Mouse (Mus musculus) cerebellum, adult (tissue): ENCODE measurements around the gene Spata16.
A peak's percentile ranks its signal among the peaks of the same experiment; 100 is the strongest.

Experiments used
- ATAC-seq: cut with Nextera tagmentation; 2 replicates; pipeline ENCODE4 v1.9.2; 2017; ENCODE audit warnings: mild to moderate bottlenecking, moderate library complexity, mixed read lengths; ENCODE audit not compliant: insufficient number of reproducible peaks, low FRiP score, low TSS enrichment

The Spata16 gene

GRCm38 (mm10) chr3:26826958-26827839, 189.8 kb downstream of the Spata16 start:
- no peak for ATAC-seq

DNA sequence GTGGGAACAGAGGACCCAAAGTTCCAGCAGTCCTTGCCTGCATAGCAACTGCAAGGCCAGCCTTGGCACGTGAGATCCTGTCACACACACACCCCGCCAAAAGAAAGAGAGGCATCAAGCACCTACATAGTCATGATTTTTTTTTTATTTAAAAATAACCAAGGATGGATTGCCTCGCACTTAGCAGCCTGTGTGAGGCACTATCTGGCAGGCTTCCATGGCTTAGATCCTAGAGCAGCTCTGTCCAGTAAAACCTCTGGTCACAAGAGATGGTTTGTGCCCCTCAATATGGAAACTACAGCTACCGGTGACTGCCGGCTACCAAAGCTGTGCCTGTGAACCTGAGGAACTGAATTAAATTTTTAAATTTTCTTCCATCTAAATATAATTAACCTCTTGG, 195.5 kb downstream of the Spata16 start:
- no peak for ATAC-seq

DNA sequence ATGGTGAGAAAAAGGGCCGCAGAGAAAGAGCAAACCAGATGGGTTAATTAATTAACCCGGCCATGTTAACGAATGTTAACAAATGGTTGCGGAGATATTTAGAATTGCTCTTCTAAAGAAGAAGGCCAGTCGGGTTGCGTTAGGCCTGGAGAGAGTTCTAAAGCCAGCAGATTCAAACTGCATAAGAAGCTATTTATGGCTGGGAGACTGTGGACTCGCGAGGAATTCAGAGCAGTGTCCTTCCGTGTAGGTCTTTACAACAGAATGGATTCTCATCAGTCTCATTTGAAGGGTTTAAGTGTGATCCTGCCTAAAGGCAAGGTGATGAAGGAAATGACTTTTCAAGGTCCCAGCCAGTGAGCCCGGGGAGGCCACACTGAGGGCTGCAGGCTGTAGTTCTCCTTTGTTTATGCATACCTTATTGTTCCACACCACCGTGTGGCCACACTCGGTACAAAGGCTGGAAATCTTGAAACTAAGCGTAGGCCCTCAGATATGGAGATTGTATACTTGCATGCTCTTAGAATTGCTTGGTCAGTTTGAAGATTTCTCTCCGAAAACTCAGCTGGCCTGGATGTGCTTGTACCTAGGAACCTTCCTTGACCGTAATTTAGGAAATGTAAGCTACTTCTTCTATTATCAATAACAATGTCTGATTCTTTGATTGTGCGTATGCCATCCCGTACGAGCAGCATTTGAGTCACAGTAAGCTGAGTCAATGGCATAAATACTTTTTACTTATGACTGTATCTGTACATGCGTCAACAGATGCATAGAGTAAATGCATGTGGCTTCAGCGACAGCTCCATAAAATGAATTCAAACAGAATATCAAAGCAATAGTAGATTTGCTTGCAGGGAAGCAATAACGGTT, 197.0 kb downstream of the Spata16 start:
- peak; percentile 43; the same call in 1 of the 2 replicates for ATAC-seq

- ATAC-seq, result no peak
These were observed 197.8 kb downstream of the Spata16 start for GRCm38 (mm10) chr3:26835051-26835755.

DNA sequence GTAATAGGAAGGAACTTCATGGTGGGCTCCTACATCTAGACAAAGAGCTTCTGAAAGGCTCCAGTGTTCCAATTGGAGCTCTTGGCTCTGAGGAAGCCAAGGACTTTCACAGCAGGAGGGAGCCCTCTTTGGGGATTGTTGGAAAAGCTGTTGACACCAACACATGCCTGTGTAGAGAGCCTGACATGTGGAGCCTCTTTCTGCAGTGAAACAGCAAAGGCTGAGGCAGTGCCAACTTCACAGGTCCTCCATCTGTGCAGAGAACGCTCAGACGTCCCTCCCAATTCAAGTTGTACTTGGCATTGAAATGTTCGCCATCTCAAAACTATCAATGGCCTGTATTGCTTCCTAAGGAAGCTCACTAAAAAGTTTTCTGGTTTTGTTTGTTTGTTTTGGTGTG, 207.6 kb downstream of the Spata16 start:
- ATAC-seq, result no peak

GRCm38 (mm10) chr3:26847935-26848334, 210.5 kb downstream of the Spata16 start:
- ATAC-seq, result no peak

DNA sequence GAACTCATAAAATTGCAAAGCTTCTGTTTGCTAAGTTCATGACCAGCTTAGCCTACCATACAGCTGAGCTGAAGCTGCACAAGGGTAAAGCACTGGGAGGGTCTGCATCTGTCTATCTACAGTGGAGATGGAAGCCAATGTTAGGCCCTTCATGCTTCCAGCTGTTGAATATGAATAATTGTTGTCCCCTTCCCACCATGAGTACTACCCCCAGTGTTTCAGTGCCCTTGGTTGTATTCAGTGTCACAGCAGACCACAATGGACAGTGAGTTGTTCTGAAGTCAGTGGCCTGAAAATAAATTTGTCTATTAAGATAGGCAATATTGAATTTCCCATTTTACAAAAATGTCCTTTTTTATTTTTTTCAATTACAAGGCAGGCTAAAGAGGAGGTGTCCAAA, 212.8 kb downstream of the Spata16 start:
- no peak for ATAC-seq

GRCm38 (mm10) chr3:26850691-26851563, 213.5 kb downstream of the Spata16 start:
- ATAC-seq, result peak; percentile 31; the same call in 1 of the 2 replicates

DNA sequence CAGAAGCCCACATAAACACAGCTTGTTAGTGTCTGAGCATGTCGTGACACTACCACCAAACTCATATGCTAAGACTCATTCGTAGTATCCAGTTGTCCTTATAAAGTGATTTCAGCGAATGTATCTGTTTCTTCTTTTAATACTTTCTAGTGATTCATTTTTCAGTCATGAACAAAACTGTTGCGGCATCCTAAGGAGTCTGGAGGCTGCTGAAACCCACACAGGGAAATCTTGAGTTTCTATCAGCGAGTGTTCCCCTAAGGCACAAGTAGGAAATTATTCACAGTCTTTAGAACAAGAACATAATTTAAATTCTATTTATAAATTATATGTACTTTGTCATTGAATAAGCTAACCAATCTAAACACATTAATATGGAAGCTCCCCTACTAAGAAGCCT, 216.1 kb downstream of the Spata16 start:
- ATAC-seq, result no peak

DNA sequence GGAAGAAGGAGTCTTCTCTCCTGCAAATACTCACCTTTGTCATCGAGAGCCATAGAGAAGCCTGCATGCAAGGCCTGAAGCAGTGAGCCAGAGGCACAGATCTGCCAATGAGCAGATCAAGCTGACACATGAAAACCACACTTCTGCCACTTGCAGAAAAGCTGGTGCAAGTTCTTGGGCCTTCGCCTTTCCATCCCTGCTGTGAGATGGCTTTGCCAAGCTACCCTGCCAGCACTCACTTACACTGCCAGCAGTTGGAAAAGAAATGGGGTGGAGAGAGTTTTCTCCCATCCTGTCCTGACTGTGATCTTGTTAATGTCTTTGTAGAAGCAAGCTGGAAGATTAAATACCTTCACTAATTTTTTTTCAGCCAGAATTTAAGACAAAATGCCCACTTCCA, 237.3 kb downstream of the Spata16 start:
- 0 out of 2 replicates have a peak, but pooled peaks have one; percentile 15 for ATAC-seq

DNA sequence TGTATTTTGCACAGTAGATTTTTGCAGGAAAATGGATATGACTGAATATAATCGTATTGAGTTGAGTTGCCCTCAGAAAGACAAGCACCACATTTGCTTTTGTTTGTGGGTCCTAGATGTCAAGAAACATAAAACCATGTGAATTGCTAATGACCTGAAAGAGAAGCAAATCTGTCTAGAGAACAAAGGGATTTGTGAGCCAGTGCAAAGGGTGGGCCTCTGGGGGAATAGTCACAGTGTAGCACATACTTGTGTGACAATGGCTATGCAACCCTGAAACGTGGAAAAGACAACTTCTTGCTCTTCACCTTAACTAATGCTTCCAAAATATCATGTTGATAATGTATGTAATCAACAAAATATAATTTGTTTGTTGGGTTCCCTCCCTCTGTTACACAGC, 239.9 kb downstream of the Spata16 start:
- no peak for ATAC-seq

DNA sequence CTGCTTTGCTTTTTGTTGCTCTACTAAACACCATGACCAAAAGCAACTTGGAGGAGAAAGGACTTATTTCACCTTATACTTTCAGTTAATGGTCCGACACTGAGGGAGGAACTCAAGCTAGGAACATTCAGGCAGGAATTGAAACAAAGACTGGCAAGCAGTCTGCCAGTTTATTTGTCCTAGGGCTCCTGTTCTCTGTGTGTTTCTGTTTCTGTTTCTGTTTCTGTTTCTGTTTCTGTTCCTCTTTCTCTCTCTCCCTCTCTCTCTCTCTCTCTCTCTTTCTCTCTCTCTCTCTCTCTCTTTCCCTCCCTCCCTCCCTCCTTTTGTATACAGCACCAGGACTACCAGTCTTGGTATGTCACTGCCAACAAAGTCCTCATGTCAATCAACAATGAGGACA, 279.2 kb downstream of the Spata16 start:
- no peak for ATAC-seq

DNA sequence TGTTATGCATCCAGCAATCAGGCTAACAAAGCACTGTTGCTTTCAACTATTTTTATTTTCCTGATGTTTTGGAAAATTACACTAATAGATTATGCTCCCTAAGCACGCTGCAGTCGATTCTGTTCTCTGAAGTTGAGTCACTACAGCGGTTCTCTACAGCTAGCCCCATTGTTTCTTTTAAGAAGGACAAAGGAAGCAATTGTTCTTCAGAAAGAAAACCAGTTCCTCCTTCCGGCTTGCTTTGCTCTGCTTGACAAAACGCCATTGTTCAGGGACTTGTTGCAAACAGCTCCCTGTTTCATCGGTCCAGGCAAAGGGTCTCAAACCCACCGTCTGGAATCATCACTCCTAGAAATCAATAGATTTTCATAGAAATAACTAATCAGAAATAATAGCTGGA, 283.6 kb downstream of the Spata16 start:
- no peak for ATAC-seq

DNA sequence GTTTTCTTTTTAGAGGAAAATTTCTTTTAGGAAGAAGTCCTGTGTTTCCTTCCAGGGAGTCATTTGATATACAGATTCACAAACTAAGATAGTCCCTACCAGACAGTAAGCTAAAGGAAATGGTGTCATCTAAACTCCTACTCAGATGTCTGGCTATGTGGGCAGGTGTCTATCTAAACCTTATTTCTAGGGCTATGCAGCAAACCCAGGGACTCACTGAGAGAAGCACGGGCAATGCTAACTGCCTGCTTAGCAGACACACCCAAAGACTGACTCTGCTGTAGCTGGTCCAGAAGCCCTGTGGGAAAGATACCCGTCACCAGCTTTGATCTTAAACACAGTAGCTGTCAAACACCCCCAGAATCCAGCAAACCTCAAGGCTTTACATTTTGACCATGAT, 284.2 kb downstream of the Spata16 start:
- ATAC-seq, result no peak

DNA sequence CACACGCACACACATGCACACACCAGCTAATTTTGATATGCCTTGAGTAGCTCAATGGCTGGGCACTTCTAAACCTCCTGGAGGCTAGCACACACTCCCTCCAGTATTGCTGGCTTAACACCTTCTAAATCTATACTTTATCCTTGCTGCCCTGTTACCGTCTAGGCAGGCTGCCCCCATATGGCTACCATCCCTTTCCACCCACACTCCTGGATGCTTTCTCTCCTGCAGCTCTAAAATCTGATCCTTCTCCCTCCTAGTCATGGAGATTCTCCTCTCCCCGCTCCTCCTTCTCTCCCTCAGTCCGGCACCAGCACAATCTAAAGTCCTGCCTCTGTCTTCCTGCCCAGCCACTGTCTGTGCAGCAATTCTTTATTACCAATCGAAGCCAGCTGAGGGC, 286.0 kb downstream of the Spata16 start:
- ATAC-seq, result no peak

DNA sequence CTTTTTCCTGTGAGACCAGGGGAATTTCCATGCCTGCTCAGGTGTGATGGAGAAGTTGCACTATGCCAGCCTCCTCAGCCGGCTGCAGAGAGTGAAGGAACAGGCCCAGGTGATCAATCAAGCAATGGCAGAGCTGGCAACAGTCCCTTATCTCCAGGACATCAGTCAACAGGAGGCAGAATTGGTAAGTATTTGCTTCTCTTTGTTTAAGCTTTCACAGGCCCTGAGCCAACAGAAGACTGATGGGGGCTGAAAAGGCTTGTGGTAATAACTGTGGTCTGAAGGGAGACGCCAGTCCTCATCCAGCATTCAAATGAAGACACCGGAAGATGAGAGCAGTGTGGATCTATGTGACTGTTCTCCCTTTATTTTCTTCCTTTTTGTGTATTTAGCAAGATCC, 286.8 kb downstream of the Spata16 start:
- ATAC-seq, result no peak

DNA sequence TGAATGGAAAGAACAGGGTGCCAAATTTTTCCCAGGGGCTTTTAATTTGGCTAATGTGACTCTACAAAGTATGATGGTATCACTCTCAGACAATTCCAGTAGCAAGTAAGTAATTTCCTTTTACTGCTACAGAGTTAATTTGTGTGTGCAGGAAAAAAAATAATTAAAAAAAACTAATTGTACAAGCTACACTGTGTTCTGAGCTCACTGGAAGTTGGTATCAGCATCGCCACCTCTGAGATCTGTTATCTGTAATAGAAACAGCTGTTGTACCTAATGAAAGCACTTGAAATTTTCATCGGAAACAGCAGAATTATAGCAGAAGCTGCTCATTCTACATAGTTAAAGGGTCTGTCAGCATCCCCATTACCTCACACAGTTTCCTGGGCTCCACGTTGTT, 295.7 kb downstream of the Spata16 start:
- no peak for ATAC-seq

DNA sequence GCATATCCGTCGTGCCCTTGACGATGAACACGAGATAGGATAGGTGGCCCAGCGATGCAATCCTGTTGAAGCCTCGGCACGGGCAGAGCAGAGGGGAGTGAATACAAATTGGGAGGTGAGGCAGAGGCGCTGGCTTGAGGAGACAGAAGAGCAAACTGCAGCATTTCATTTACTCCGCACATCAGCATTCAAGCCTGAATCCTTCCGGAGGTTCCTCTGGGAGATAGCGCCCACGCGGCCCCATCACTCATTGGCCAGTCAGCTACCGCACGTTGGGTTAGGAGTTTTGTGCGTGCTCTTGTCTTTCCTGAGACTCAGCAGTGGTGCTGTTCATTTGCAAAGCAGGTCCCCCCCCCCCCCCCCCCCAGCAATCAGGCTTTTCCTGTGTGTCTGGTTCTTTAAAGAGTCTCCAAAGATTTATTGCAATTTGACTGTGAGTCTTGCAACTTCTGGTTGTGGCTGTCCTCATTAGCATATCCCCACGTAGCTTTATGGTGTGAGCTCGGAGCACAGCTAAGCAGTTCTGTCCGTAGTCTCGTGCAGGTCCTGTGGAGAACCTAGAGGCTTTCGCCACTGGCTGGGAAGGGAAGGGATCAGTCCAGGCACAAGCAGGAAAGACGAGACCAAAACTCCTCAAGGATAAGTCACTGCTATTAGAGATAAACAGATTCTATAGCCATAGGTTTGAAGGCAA, 299.6 kb downstream of the Spata16 start:
- ATAC-seq, result no peak

DNA sequence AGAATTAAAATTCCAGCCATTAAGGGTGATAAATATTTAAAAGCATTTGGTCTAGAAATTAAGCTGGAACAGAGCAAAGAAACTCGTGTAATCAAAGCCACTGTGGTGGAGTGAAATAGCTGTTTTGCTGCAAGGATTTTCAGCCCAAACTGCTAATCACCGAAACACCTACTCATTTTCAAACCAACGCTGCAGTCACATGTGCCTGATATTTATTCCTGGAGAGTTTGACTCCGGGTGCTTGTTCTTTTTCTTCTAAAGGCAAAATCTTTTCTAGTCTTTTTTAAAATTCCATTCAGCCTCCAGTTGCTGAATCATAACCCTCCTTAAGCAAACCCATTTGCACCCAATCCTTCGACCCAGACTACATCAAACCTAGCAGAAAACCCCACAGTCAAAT, 329.4 kb downstream of the Spata16 start:
- no peak for ATAC-seq
